Mouse (Mus musculus): ENCODE measurements around the gene Galnt11. TPM values are rescaled to one million over a fixed set of nuclear protein-coding genes. Genes with fewer than 3 reads are reported as not detected.

Gene Galnt11
- polyA plus RNA-seq, 1 experiment from 2014 or later = 48.1 TPM

- ATAC-seq (ENCODE audit: low FRiP score) = no peak
- 85% methylated on average over 7 of the region's 7 CpGs for WGBS
- no peaks in the 10 kb centered on the region for H3K9me3 ChIP-seq
- no peak overlapping the region for H3K4me3 ChIP-seq
- H3K4me1 ChIP-seq (replicated peaks) = no peaks in the 10 kb centered on the region
- peaks cover 88% of the 10 kb centered on the region for H3K36me3 ChIP-seq
- H3K4me2 ChIP-seq = no peak overlapping the region
- H3K9ac ChIP-seq = no peak overlapping the region
- no peaks in the 10 kb centered on the region for H3K27me3 ChIP-seq
- H3K27ac ChIP-seq = no peak overlapping the region
Measured at GRCm38 (mm10) chr5:25262266-25262665, 40.6 kb downstream of the Galnt11 start.

- Histone ChIP-seq H3K9me3 (no peaks in the 10 kb centered on the region), H3K4me2 (no peak overlapping the region), H3K4me3 (no peak overlapping the region), H3K36me3 (peaks cover 74% of the 10 kb centered on the region), H3K27ac (no peak overlapping the region), H3K27me3 (no peaks in the 10 kb centered on the region), H3K9ac (no peak overlapping the region), H3K4me1 (replicated peaks) (no peaks in the 10 kb centered on the region)
- ATAC-seq (ENCODE audit: low FRiP score) = no peak
- WGBS = 93% methylated on average over 4 of the region's 4 CpGs
Measured at GRCm38 (mm10) chr5:25268258-25268888, 46.7 kb downstream of the Galnt11 start.

GRCm38 (mm10) chr5:25275629-25276028 lies 53.9 kb downstream of the Galnt11 start:
- no peak overlapping the region for H3K4me3 ChIP-seq
- H3K36me3 ChIP-seq = peaks cover 77% of the 10 kb centered on the region
- no peaks in the 10 kb centered on the region for H3K9me3 ChIP-seq
- ATAC-seq (ENCODE audit: low FRiP score) = no peak
- no peaks in the 10 kb centered on the region for H3K4me1 ChIP-seq (replicated peaks)
- no peak overlapping the region for H3K27ac ChIP-seq
- whole genome bisulfite sequencing = 93% methylated on average over 10 of the region's 10 CpGs
- no peaks in the 10 kb centered on the region for H3K27me3 ChIP-seq
- H3K4me2 ChIP-seq = no peak overlapping the region
- H3K9ac ChIP-seq = no peak overlapping the region

GRCm38 (mm10) chr5:25276365-25276764 lies 54.7 kb downstream of the Galnt11 start:
- Histone ChIP-seq H3K4me3 (no peak overlapping the region), H3K36me3 (peaks cover 77% of the 10 kb centered on the region), H3K4me1 (replicated peaks) (no peaks in the 10 kb centered on the region), H3K27me3 (no peaks in the 10 kb centered on the region), H3K27ac (no peak overlapping the region), H3K4me2 (no peak overlapping the region), H3K9me3 (no peaks in the 10 kb centered on the region), H3K9ac (no peak overlapping the region)
- no peak for ATAC-seq (ENCODE audit: low FRiP score)
- WGBS = 85% methylated on average over 6 of the region's 6 CpGs

GRCm38 (mm10) chr5:25283988-25284387 lies 62.3 kb downstream of the Galnt11 start:
- Histone ChIP-seq H3K27me3 (no peaks in the 10 kb centered on the region), H3K36me3 (peaks cover 86% of the 10 kb centered on the region), H3K9ac (no peak overlapping the region), H3K27ac (no peak overlapping the region), H3K4me2 (no peak overlapping the region), H3K4me3 (no peak overlapping the region), H3K4me1 (replicated peaks) (no peaks in the 10 kb centered on the region), H3K9me3 (no peaks in the 10 kb centered on the region)
- 96% methylated on average over 13 of the region's 13 CpGs for WGBS
- no peak for ATAC-seq (ENCODE audit: low FRiP score)

GRCm38 (mm10) chr5:25296830-25297229 lies 75.1 kb downstream of the Galnt11 start:
- H3K27ac ChIP-seq = no peak overlapping the region
- H3K4me2 ChIP-seq = no peak overlapping the region
- peaks cover 46% of the 10 kb centered on the region for H3K36me3 ChIP-seq
- no peaks in the 10 kb centered on the region for H3K9me3 ChIP-seq
- H3K27me3 ChIP-seq = no peaks in the 10 kb centered on the region
- peaks cover 4% of the 10 kb centered on the region for H3K4me1 ChIP-seq (replicated peaks)
- H3K4me3 ChIP-seq = no peak overlapping the region
- 59% methylated on average over 3 of the region's 3 CpGs for WGBS
- ATAC-seq (ENCODE audit: low FRiP score) = no peak
- no peak overlapping the region for H3K9ac ChIP-seq

GRCm38 (mm10) chr5:25310226-25310625 lies 88.5 kb downstream of the Galnt11 start:
- Histone ChIP-seq H3K27me3 (no peaks in the 10 kb centered on the region), H3K9ac (no peak overlapping the region), H3K4me3 (no peak overlapping the region), H3K9me3 (no peaks in the 10 kb centered on the region), H3K27ac (no peak overlapping the region), H3K4me1 (replicated peaks) (no peaks in the 10 kb centered on the region), H3K36me3 (peaks cover 53% of the 10 kb centered on the region), H3K4me2 (no peak overlapping the region)
- no peak for ATAC-seq (ENCODE audit: low FRiP score)
- WGBS = 98% methylated on average over 2 of the region's 2 CpGs

- H3K27ac ChIP-seq = no peak overlapping the region
- 93% methylated on average over 6 of the region's 6 CpGs for WGBS
- no peaks in the 10 kb centered on the region for H3K9me3 ChIP-seq
- H3K36me3 ChIP-seq = peaks cover 67% of the 10 kb centered on the region
- H3K4me1 ChIP-seq (replicated peaks) = no peaks in the 10 kb centered on the region
- no peak overlapping the region for H3K9ac ChIP-seq
- H3K4me3 ChIP-seq = no peak overlapping the region
- H3K27me3 ChIP-seq = no peaks in the 10 kb centered on the region
- H3K4me2 ChIP-seq = no peak overlapping the region
- no peak for ATAC-seq (ENCODE audit: low FRiP score)
Measured at GRCm38 (mm10) chr5:25313881-25314280, 92.2 kb downstream of the Galnt11 start.

Other genes starting within 250 kb of the Galnt11 start
- gene Prkag2, start 121.3 kb upstream of the Galnt11 start, polyA plus RNA-seq (2015; fragmentation: Nextera tagmentation; extraction: Ambion mirVana) = 80.1 and 82.3 TPM in 2 replicates
- gene Galntl5, start 40.4 kb upstream of the Galnt11 start, polyA plus RNA-seq (2015; fragmentation: Nextera tagmentation; extraction: Ambion mirVana) = not detected in 2 replicates
- not detected in 2 replicates for gene E130116L18Rik, start 1.2 kb downstream of the Galnt11 start, polyA plus RNA-seq (2015; fragmentation: Nextera tagmentation; extraction: Ambion mirVana)